Mouse (Mus musculus): ENCODE data around the gene Adarb2. TPM values are rescaled to one million over a fixed set of nuclear protein-coding genes. Genes with fewer than 3 reads are reported as not detected.

The Adarb2 gene
- polyA plus RNA-seq, 1 experiment from 2014 or later = 0.41 TPM

GRCm38 (mm10) chr13:8713377-8713776, 510.7 kb downstream of the Adarb2 start:
- no peak overlapping the region for H3K9ac ChIP-seq (ENCODE audit: low read depth, low read length)
- H3K27ac ChIP-seq (ENCODE audit: low read depth, low read length) = no peak overlapping the region
- no peak overlapping the region for H3K4me2 ChIP-seq (replicated peaks; ENCODE audit: low read depth, low read length)
- H3K4me3 ChIP-seq (ENCODE audit: low read length) = no peak overlapping the region
- H3K9me3 ChIP-seq (ENCODE audit: control insufficient read depth, low read length) = no peaks in the 10 kb centered on the region
- WGBS = 88% methylated on average over 6 of the region's 6 CpGs
- H3K36me3 ChIP-seq (ENCODE audit: control insufficient read depth, insufficient read depth, low read length) = no peaks in the 10 kb centered on the region
- no peak for ATAC-seq (ENCODE audit: low FRiP score, low TSS enrichment)
- H3K4me1 ChIP-seq (ENCODE audit: control insufficient read depth, insufficient read depth, low read length) = no peaks in the 10 kb centered on the region
- no peaks in the 10 kb centered on the region for H3K27me3 ChIP-seq (ENCODE audit: control insufficient read depth, insufficient read depth, low read length)

- H3K4me2 ChIP-seq (replicated peaks; ENCODE audit: low read depth, low read length) = no peak overlapping the region
- 0 out of 2 replicates have a peak, but pooled peaks cover 2% of the 10 kb centered on the region for H3K27me3 ChIP-seq (ENCODE audit: control insufficient read depth, insufficient read depth, low read length)
- no peaks in the 10 kb centered on the region for H3K36me3 ChIP-seq (ENCODE audit: control insufficient read depth, insufficient read depth, low read length)
- no peak for ATAC-seq (ENCODE audit: low FRiP score, low TSS enrichment)
- no peaks in the 10 kb centered on the region for H3K4me1 ChIP-seq (ENCODE audit: control insufficient read depth, insufficient read depth, low read length)
- WGBS = 88% methylated on average over 10 of the region's 10 CpGs
- no peak overlapping the region for H3K4me3 ChIP-seq (ENCODE audit: low read length)
- no peaks in the 10 kb centered on the region for H3K9me3 ChIP-seq (ENCODE audit: control insufficient read depth, low read length)
- no peak overlapping the region for H3K9ac ChIP-seq (ENCODE audit: low read depth, low read length)
- no peak overlapping the region for H3K27ac ChIP-seq (ENCODE audit: low read depth, low read length)
Observed at GRCm38 (mm10) chr13:8729972-8730645, 527.4 kb downstream of the Adarb2 start.

- 25% methylated on average over 5 of the region's 5 CpGs for WGBS
- no peak overlapping the region for H3K4me2 ChIP-seq (replicated peaks; ENCODE audit: low read depth, low read length)
- peak; percentile 98 for ATAC-seq (ENCODE audit: low FRiP score, low TSS enrichment)
Observed at GRCm38 (mm10) chr13:8737139-8737865, 534.6 kb downstream of the Adarb2 start.

GRCm38 (mm10) chr13:8742792-8743191, 540.1 kb downstream of the Adarb2 start:
- H3K4me1 ChIP-seq (ENCODE audit: control insufficient read depth, insufficient read depth, low read length) = no peaks in the 10 kb centered on the region
- no peak for ATAC-seq (ENCODE audit: low FRiP score, low TSS enrichment)
- no peak overlapping the region for H3K27ac ChIP-seq (ENCODE audit: low read depth, low read length)
- H3K36me3 ChIP-seq (ENCODE audit: control insufficient read depth, insufficient read depth, low read length) = no peaks in the 10 kb centered on the region
- no peaks in the 10 kb centered on the region for H3K9me3 ChIP-seq (ENCODE audit: control insufficient read depth, low read length)
- no peak overlapping the region for H3K9ac ChIP-seq (ENCODE audit: low read depth, low read length)
- H3K4me2 ChIP-seq (replicated peaks; ENCODE audit: low read depth, low read length) = no peak overlapping the region
- H3K4me3 ChIP-seq (ENCODE audit: low read length) = no peak overlapping the region
- WGBS = 97% methylated on average over 5 of the region's 5 CpGs
- H3K27me3 ChIP-seq (ENCODE audit: control insufficient read depth, insufficient read depth, low read length) = peaks cover 8% of the 10 kb centered on the region

More at GRCm38 (mm10) chr13:8737139-8737865, 534.6 kb downstream of the Adarb2 start:
- Histone ChIP-seq H3K9ac (ENCODE audit: low read depth, low read length) (no peak overlapping the region), H3K36me3 (ENCODE audit: control insufficient read depth, insufficient read depth, low read length) (no peaks in the 10 kb centered on the region), H3K4me1 (ENCODE audit: control insufficient read depth, insufficient read depth, low read length) (no peaks in the 10 kb centered on the region), H3K27me3 (ENCODE audit: control insufficient read depth, insufficient read depth, low read length) (peaks cover 8% of the 10 kb centered on the region; the same call in 1 of the 2 replicates), H3K27ac (ENCODE audit: low read depth, low read length) (no peak overlapping the region), H3K9me3 (ENCODE audit: control insufficient read depth, low read length) (no peaks in the 10 kb centered on the region), H3K4me3 (ENCODE audit: low read length) (no peak overlapping the region)

- no peak overlapping the region for H3K4me3 ChIP-seq (ENCODE audit: low read length)
- no peaks in the 10 kb centered on the region for H3K4me1 ChIP-seq (ENCODE audit: control insufficient read depth, insufficient read depth, low read length)
- WGBS = 43% methylated on average over 3 of the region's 3 CpGs
- ATAC-seq (ENCODE audit: low FRiP score, low TSS enrichment) = no peak
- H3K27me3 ChIP-seq (ENCODE audit: control insufficient read depth, insufficient read depth, low read length) = no peaks in the 10 kb centered on the region; the same call in 1 of the 2 replicates
- H3K4me2 ChIP-seq (replicated peaks; ENCODE audit: low read depth, low read length) = no peak overlapping the region
- H3K36me3 ChIP-seq (ENCODE audit: control insufficient read depth, insufficient read depth, low read length) = no peaks in the 10 kb centered on the region
- no peaks in the 10 kb centered on the region for H3K9me3 ChIP-seq (ENCODE audit: control insufficient read depth, low read length)
- no peak overlapping the region for H3K9ac ChIP-seq (ENCODE audit: low read depth, low read length)
- no peak overlapping the region for H3K27ac ChIP-seq (ENCODE audit: low read depth, low read length)
Observed at GRCm38 (mm10) chr13:8744565-8744964, 541.9 kb downstream of the Adarb2 start.

GRCm38 (mm10) chr13:8745596-8745995, 542.9 kb downstream of the Adarb2 start:
- no peaks in the 10 kb centered on the region for H3K4me1 ChIP-seq (ENCODE audit: control insufficient read depth, insufficient read depth, low read length)
- 74% methylated on average over 4 of the region's 4 CpGs for WGBS
- no peak overlapping the region for H3K4me2 ChIP-seq (replicated peaks; ENCODE audit: low read depth, low read length)
- no peaks in the 10 kb centered on the region for H3K36me3 ChIP-seq (ENCODE audit: control insufficient read depth, insufficient read depth, low read length)
- no peaks in the 10 kb centered on the region for H3K9me3 ChIP-seq (ENCODE audit: control insufficient read depth, low read length)
- H3K27ac ChIP-seq (ENCODE audit: low read depth, low read length) = no peak overlapping the region
- H3K4me3 ChIP-seq (ENCODE audit: low read length) = no peak overlapping the region
- no peak overlapping the region for H3K9ac ChIP-seq (ENCODE audit: low read depth, low read length)
- H3K27me3 ChIP-seq (ENCODE audit: control insufficient read depth, insufficient read depth, low read length) = no peaks in the 10 kb centered on the region; the same call in 1 of the 2 replicates
- no peak for ATAC-seq (ENCODE audit: low FRiP score, low TSS enrichment)

- ATAC-seq (ENCODE audit: low FRiP score, low TSS enrichment) = no peak
- Histone ChIP-seq H3K4me3 (ENCODE audit: low read length) (no peak overlapping the region), H3K9me3 (ENCODE audit: control insufficient read depth, low read length) (no peaks in the 10 kb centered on the region), H3K9ac (ENCODE audit: low read depth, low read length) (no peak overlapping the region), H3K4me2 (replicated peaks; ENCODE audit: low read depth, low read length) (no peak overlapping the region), H3K36me3 (ENCODE audit: control insufficient read depth, insufficient read depth, low read length) (no peaks in the 10 kb centered on the region), H3K27me3 (ENCODE audit: control insufficient read depth, insufficient read depth, low read length) (no peaks in the 10 kb centered on the region; the same call in 1 of the 2 replicates), H3K27ac (ENCODE audit: low read depth, low read length) (no peak overlapping the region), H3K4me1 (ENCODE audit: control insufficient read depth, insufficient read depth, low read length) (no peaks in the 10 kb centered on the region)
- WGBS = 89% methylated on average over 6 of the region's 6 CpGs
Observed at GRCm38 (mm10) chr13:8749451-8749850, 546.8 kb downstream of the Adarb2 start.

GRCm38 (mm10) chr13:8760940-8761339, 558.3 kb downstream of the Adarb2 start:
- Histone ChIP-seq H3K36me3 (ENCODE audit: control insufficient read depth, insufficient read depth, low read length) (no peaks in the 10 kb centered on the region), H3K27me3 (ENCODE audit: control insufficient read depth, insufficient read depth, low read length) (no peaks in the 10 kb centered on the region), H3K4me3 (ENCODE audit: low read length) (no peak overlapping the region), H3K4me1 (ENCODE audit: control insufficient read depth, insufficient read depth, low read length) (no peaks in the 10 kb centered on the region), H3K4me2 (replicated peaks; ENCODE audit: low read depth, low read length) (no peak overlapping the region), H3K9me3 (ENCODE audit: control insufficient read depth, low read length) (no peaks in the 10 kb centered on the region), H3K27ac (ENCODE audit: low read depth, low read length) (no peak overlapping the region), H3K9ac (ENCODE audit: low read depth, low read length) (no peak overlapping the region)
- WGBS = 66% methylated on average over 8 of the region's 8 CpGs
- no peak for ATAC-seq (ENCODE audit: low FRiP score, low TSS enrichment)

GRCm38 (mm10) chr13:8769654-8770227, 567.1 kb downstream of the Adarb2 start:
- no peak for ATAC-seq (ENCODE audit: low FRiP score, low TSS enrichment)
- H3K36me3 ChIP-seq (ENCODE audit: control insufficient read depth, insufficient read depth, low read length) = no peaks in the 10 kb centered on the region

More at GRCm38 (mm10) chr13:8769654-8770227, 567.1 kb downstream of the Adarb2 start:
- H3K4me2 ChIP-seq (replicated peaks; ENCODE audit: low read depth, low read length) = no peak overlapping the region
- H3K27me3 ChIP-seq (ENCODE audit: control insufficient read depth, insufficient read depth, low read length) = no peaks in the 10 kb centered on the region
- H3K4me1 ChIP-seq (ENCODE audit: control insufficient read depth, insufficient read depth, low read length) = no peaks in the 10 kb centered on the region
- 94% methylated on average over 7 of the region's 7 CpGs for WGBS
- no peak overlapping the region for H3K9ac ChIP-seq (ENCODE audit: low read depth, low read length)
- H3K27ac ChIP-seq (ENCODE audit: low read depth, low read length) = no peak overlapping the region
- H3K9me3 ChIP-seq (ENCODE audit: control insufficient read depth, low read length) = 0 out of 2 replicates have a peak, but pooled peaks cover 4% of the 10 kb centered on the region
- H3K4me3 ChIP-seq (ENCODE audit: low read length) = no peak overlapping the region

All from kidney, embryonic 14.5 days (tissue).